Comparison of ENCODE assay signal across 26 mouse cellular contexts in genomic region chr16:42859251-42859650, GRCm38 (mm10).
"Had no signal": no experiment of that assay in that cellular context is flagged by ENCODE, and none has a peak within 500 bp of the region (broad histone marks: within the 10 kb centered on the region; RNA-seq: fewer than 3 reads in every experiment).

No protein-coding gene starts in this region.

- H3K9ac ChIP-seq: embryonic facial prominence, embryonic 12.5 days; embryonic facial prominence, embryonic 13.5 days; embryonic facial prominence, embryonic 15.5 days; forebrain, embryonic 12.5 days; forebrain, embryonic 13.5 days; forebrain, embryonic 15.5 days; forebrain, postnatal 0 days had no signal

- ATAC-seq: forebrain, embryonic 13.5 days; forebrain, embryonic 14.5 days; forebrain, embryonic 15.5 days; forebrain, embryonic 16.5 days; forebrain, postnatal 0 days had no signal

- H3K9me3 ChIP-seq: embryonic facial prominence, embryonic 10.5 days; forebrain, embryonic 10.5 days; forebrain, embryonic 12.5 days; forebrain, embryonic 13.5 days; forebrain, embryonic 15.5 days had no signal

- DNase-seq: cerebellum, adult 9-11 months; cerebellum, postnatal 10 days; cerebellum, postnatal 14 days; cerebellum, postnatal 25 days; cerebellum, postnatal 36 days; embryo, embryonic 11 days; forebrain, postnatal 0 days; gastrocnemius, adult 2 months; gastrocnemius, postnatal 10 days; gastrocnemius, postnatal 14 days; gastrocnemius, postnatal 25 days; gastrocnemius, postnatal 36 days; heart, adult 11 months; heart, adult 18-20 months; heart, adult 2 months had no signal

- H3K4me3 ChIP-seq: embryonic facial prominence, embryonic 10.5 days; embryonic facial prominence, embryonic 12.5 days; embryonic facial prominence, embryonic 13.5 days; embryonic facial prominence, embryonic 15.5 days; erythroblast, embryonic 14.5 days; forebrain, embryonic 10.5 days; forebrain, embryonic 12.5 days; forebrain, embryonic 13.5 days; forebrain, embryonic 15.5 days; gastrocnemius, adult 2 months; heart, adult 2 months had no signal

- H3K4me1 ChIP-seq: embryonic facial prominence, embryonic 10.5 days; embryonic facial prominence, embryonic 12.5 days; forebrain, embryonic 10.5 days; forebrain, embryonic 12.5 days; forebrain, embryonic 13.5 days; forebrain, embryonic 15.5 days had no signal

- H3K27me3 ChIP-seq: embryonic facial prominence, embryonic 12.5 days; embryonic facial prominence, embryonic 13.5 days; embryonic facial prominence, embryonic 15.5 days; forebrain, embryonic 12.5 days; forebrain, embryonic 13.5 days; forebrain, embryonic 15.5 days had no signal

- H3K27ac ChIP-seq: embryonic facial prominence, embryonic 10.5 days; embryonic facial prominence, embryonic 12.5 days; embryonic facial prominence, embryonic 13.5 days; embryonic facial prominence, embryonic 15.5 days; forebrain, embryonic 10.5 days; forebrain, embryonic 12.5 days; forebrain, embryonic 13.5 days; forebrain, embryonic 15.5 days; gastrocnemius, adult 2 months; heart, adult 2 months had no signal

- H3K36me3 ChIP-seq: embryonic facial prominence, embryonic 10.5 days; embryonic facial prominence, embryonic 12.5 days; embryonic facial prominence, embryonic 13.5 days; embryonic facial prominence, embryonic 15.5 days; forebrain, embryonic 10.5 days; forebrain, embryonic 12.5 days; forebrain, embryonic 15.5 days had no signal

- H3K4me2 ChIP-seq: embryonic facial prominence, embryonic 12.5 days; embryonic facial prominence, embryonic 13.5 days; embryonic facial prominence, embryonic 15.5 days; forebrain, embryonic 12.5 days; forebrain, embryonic 13.5 days; forebrain, embryonic 15.5 days had no signal
